Mouse (Mus musculus): ENCODE measurements around the gene Trio.

The Trio gene

DNA sequence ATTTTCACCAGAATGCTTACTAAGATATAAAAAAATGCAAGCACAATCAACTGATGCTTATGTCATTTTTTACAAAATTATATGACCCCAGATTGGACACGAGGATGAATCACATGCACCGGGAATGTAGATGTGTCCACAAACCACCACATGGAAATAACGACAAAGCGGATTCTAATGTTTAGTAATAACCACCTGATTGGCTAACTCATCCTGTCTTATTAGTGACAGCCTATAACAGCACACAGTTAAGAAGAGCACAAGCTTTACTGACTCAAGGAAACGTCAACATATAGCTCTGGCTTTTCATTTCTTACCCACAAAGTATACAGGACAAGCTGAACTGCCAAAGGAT, 101.7 kb downstream of the Trio start:
- in situ Hi-C loops (cut with MboI, MseI): loop anchor here (5.0 kb wide), 2 partner anchors 103 to 258 kb away; partner anchors contain the start of gene Trio

DNA sequence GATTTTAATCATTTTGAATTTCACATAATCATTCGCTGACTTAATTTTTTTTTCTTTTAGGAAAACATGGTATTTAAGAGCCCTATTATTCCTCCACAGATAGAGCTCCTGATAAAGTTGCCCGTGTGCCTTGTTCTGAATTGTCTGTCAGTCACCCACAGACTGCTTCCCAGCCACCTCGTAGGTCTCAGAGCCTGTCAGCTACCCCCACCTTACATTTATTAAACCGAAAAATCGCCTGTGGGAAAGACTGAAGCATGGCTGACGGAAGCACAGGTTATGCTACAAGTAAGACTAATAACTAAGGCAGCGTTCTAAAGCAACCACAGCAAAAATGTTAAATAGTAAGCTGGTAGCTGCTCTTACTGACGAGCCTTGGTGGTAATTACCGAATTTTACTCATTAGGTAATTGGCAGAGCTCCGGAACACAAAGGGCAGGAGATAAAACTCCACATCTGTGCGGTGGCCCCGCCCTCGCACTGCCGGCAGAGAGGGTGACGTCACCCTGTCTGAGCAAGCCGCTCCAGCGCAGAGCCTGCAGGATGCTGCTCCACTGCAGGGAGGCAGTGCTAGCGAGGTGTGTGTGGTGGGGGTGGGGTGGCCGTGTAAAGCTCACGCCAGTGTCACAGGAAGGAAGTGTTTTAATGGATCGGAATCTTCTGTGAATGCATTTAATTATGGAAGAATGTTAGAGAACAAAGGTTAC, 102.2 kb downstream of the Trio start:
- in situ Hi-C loops (cut with MboI, MseI): loop anchor here (5.0 kb wide), 2 partner anchors 104 to 259 kb away; partner anchors contain the start of gene Trio

GRCm38 (mm10) chr15:27920751-27921150, 104.9 kb downstream of the Trio start:
- in situ Hi-C loops (cut with MboI, MseI): loop anchor here (5.0 kb wide), 2 partner anchors 107 to 262 kb away; partner anchors contain the start of gene Trio

- in situ Hi-C loops (cut with MboI, MseI): no loop called here
Observed at GRCm38 (mm10) chr15:27919540-27919939, 106.1 kb downstream of the Trio start.

GRCm38 (mm10) chr15:27918798-27919197, 106.8 kb downstream of the Trio start:
- in situ Hi-C loops (cut with MboI, MseI): no loop called here

DNA sequence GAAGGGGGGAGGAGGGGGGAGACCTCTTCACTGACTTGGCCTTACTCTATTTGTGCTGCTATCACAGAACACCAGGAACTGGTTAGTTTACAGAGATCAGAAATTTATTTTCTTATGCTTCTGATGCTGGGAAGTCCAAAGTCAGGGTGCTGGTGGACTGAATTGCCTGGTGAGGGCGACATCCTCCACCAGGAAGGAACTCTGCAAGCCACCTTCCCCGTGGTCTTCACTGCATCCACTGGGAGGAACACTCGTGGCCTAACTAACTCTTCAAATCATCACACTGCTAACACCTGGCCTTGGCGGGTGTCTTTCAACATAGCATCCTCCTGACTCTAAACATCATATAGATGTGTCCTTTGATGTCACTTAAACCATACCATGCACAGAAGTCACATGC, 109.4 kb downstream of the Trio start:
- in situ Hi-C loops (cut with MboI, MseI): no loop called here

- in situ Hi-C loops (cut with MboI, MseI): no loop called here
Observed at GRCm38 (mm10) chr15:27913013-27913412, 112.6 kb downstream of the Trio start.

GRCm38 (mm10) chr15:27911196-27911595, 114.5 kb downstream of the Trio start:
- in situ Hi-C loops (cut with MboI, MseI): no loop called here

- in situ Hi-C loops (cut with MboI, MseI): no loop called here
Observed at GRCm38 (mm10) chr15:27910179-27910578, 115.5 kb downstream of the Trio start.

GRCm38 (mm10) chr15:27907649-27908048, 118.0 kb downstream of the Trio start:
- in situ Hi-C loops (cut with MboI, MseI): no loop called here

DNA sequence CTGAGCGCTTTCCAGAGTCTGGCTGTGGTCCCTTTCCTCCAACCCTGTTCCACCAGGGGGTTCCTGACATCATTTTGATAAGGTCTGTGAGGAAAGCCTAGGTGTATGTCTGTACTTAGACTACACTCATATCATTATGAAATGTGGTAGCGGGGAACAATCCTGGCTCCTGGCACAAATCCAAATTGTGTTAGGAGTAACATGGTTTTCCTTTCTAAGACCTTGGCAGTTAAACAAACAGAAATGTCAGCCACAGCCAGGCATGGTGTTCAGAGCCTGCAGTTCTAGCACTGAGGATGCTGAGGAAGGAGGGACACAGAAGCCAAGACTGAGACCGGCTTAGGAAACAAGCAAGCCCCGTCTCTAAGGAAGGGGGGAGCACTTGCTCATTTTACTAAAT, 119.2 kb downstream of the Trio start:
- in situ Hi-C loops (cut with MboI, MseI): no loop called here

DNA sequence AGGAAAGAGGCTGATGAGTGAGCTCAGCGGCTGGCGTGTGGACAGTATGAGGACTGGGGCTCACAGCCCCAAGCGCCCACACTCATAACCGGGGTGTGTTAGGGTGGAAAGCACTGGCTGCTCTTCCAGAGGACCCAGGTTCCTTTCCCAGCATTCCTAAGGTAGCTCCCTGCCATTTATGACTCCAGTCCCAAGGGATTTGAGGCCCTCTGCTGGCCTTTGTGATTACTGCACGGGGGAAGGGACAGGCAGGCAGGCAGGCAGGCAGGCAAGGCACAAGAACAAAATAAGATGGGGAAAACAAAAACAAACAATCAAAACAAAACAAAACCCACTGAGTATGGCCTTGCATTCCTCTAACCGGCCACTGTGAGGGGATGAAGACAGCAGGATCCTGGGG, 120.3 kb downstream of the Trio start:
- in situ Hi-C loops (cut with MboI, MseI): no loop called here

GRCm38 (mm10) chr15:27904346-27905005, 121.2 kb downstream of the Trio start:
- in situ Hi-C loops (cut with MboI, MseI): no loop called here

DNA sequence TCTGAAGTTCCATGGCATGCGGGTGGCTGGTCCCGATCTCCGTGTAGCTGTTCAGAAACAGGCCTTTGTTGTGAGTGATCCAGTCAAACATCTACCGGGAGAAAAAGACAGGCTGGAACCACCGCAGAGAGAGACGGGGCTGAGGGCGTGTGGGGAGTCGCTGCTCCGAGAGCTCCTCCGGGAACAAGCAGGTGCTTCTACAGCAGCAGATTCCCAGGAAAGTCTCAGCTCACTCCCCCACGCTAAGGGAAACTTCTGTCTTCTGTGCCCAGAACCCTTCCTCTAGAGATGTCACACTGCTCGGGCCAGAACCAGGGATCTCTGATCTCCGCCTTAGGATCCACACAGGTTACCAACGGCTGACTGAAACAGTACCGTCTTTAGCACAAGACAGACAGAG, 124.4 kb downstream of the Trio start:
- in situ Hi-C loops (cut with MboI, MseI): no loop called here

GRCm38 (mm10) chr15:27898795-27899406, 126.7 kb downstream of the Trio start:
- in situ Hi-C loops (cut with MboI, MseI): no loop called here

DNA sequence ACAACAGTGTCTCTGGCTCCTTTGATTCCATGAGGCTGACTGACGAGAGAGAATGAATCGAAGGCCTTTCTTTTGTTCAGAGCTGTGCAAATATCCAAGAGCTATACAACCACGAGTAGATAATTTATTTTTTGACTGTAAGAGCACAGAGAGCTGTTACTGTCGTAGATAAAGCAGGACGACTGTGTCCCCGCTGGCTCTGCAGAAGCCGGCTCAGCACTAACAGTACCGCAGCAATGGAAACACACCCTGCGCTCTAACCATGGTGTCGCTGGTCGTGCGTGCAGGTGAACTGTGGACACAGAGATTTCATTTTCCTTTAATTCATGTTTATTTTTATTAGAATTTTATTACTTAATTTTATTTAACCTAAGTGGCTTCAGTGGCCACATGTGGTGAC, 131.5 kb downstream of the Trio start:
- in situ Hi-C loops (cut with MboI, MseI): no loop called here

GRCm38 (mm10) chr15:27892029-27892428, 133.6 kb downstream of the Trio start:
- in situ Hi-C loops (cut with MboI, MseI): no loop called here

DNA sequence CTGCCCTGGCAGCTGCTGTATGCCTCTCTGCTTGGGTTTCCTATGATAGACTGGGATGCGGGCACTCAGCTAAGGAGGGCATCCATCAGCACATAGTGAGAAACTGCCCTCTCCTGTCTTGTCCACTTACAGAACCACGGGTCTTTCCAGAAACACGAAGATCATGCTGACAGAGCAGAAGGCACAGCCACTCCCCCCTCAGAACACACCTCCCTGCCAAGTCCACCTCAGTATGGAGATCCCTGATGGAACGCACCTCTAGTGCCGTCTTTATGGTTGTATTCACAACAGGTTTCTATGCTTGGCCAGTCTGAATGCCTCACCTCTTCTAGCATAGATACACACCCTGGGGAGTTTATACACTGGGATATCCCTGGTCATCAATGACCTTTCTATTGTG, 135.0 kb downstream of the Trio start:
- in situ Hi-C loops (cut with MboI, MseI): no loop called here

- in situ Hi-C loops (cut with MboI, MseI): loop anchor here (10.0 kb wide), 1 partner anchor 133 kb away; no protein-coding TSS in a partner anchor
Observed at GRCm38 (mm10) chr15:27888153-27888552, 137.5 kb downstream of the Trio start.

GRCm38 (mm10) chr15:27886992-27887391, 138.7 kb downstream of the Trio start:
- in situ Hi-C loops (cut with MboI, MseI): loop anchor here (10.0 kb wide), 1 partner anchor 132 kb away; no protein-coding TSS in a partner anchor

GRCm38 (mm10) chr15:27884347-27885250, 141.0 kb downstream of the Trio start:
- in situ Hi-C loops (cut with MboI, MseI): loop anchor here (10.0 kb wide), 1 partner anchor 130 kb away; no protein-coding TSS in a partner anchor
